Mouse (Mus musculus) neural tube, embryonic 11.5 days (tissue): ENCODE measurements around the gene Pgd. TPM values are rescaled to one million over a fixed set of nuclear protein-coding genes. Genes with fewer than 3 reads are reported as not detected.
A peak's percentile ranks its signal among the peaks of the same experiment; 100 is the strongest.

Source experiments
- ATAC-seq: fragments of 200-750 bp; cut with Nextera tagmentation; 2 replicates; pipeline ENCODE4 v1.8.0; 2017; ENCODE audit warnings: moderate number of reproducible peaks, mild to moderate bottlenecking, moderate TSS enrichment, moderate library complexity; ENCODE audit not compliant: insufficient read depth, low FRiP score, low TSS enrichment
- DNase-seq: peaks from one replicate; pipeline ENCODE4 v3.0.0-alpha.2; 2015; ENCODE audit warnings: low spot score
- H3K27ac ChIP-seq: fragments of 300-500 bp; sonication (generic); 2 replicates; pipeline ENCODE4 v1.5.1; 2014; ENCODE audit warnings: low read depth, mild to moderate bottlenecking, low read length
- H3K27me3 ChIP-seq: fragments of 300-500 bp; sonication (generic); 2 replicates; pipeline ENCODE4 v1.6.1; 2014; ENCODE audit warnings: mild to moderate bottlenecking, low read length, mixed read lengths; ENCODE audit not compliant: control insufficient read depth, insufficient read depth
- H3K36me3 ChIP-seq: fragments of 300-500 bp; sonication (generic); 2 replicates; pipeline ENCODE4 v1.6.1; 2014; ENCODE audit warnings: mild to moderate bottlenecking, low read length, moderate library complexity, mixed read lengths; ENCODE audit not compliant: control insufficient read depth, insufficient read depth
- H3K4me1 ChIP-seq: fragments of 300-500 bp; sonication (generic); 2 replicates; pipeline ENCODE4 v1.6.1; 2014; ENCODE audit warnings: low read length, mixed read lengths; ENCODE audit not compliant: control insufficient read depth, insufficient read depth
- H3K4me2 ChIP-seq: fragments of 300-500 bp; sonication (generic); 2 replicates; pipeline ENCODE4 v1.6.1; 2014; ENCODE audit warnings: low read depth, mild to moderate bottlenecking, moderate library complexity
- H3K4me3 ChIP-seq: fragments of 300-500 bp; sonication (generic); 2 replicates; pipeline ENCODE4 v1.5.1; 2014; ENCODE audit warnings: low read depth, low read length
- H3K9ac ChIP-seq: fragments of 300-500 bp; sonication (generic); 2 replicates; pipeline ENCODE4 v1.6.1; 2014; ENCODE audit warnings: mild to moderate bottlenecking, low read length
- H3K9me3 ChIP-seq: fragments of 300-500 bp; sonication (generic); 2 replicates; pipeline ENCODE4 v1.6.1; 2016; ENCODE audit warnings: low read length; ENCODE audit not compliant: control insufficient read depth
- WGBS: fragments of 180-500 bp; shearing (Covaris S2); extraction: QIAGEN DNeasy Blood & Tissue Kit; methylation state at CpG from one replicate; pipeline ENCODE4 v1.1.7; 2014; 5-methylcytosine and 5-hydroxymethylcytosine counted together
- polyA plus RNA-seq: library from polyadenylated mRNA; unstranded; fragments of >200 nt; fragmentation: Nextera tagmentation; extraction: Ambion mirVana; gene quantifications from 2 replicates; pipeline ENCODE4 v1.2.1, GENCODE M21; 2014

Gene Pgd
- polyA plus RNA-seq, 1 experiment from 2014 or later: 49.5 TPM

GRCm38 (mm10) chr4:149149611-149150010 lies 17.0 kb downstream of the Pgd start:
- Histone ChIP-seq H3K27me3 (no peaks in the 10 kb centered on the region), H3K4me1 (no peaks in the 10 kb centered on the region), H3K36me3 (peaks cover 20% of the 10 kb centered on the region), H3K9ac (no peak overlapping the region), H3K9me3 (no peaks in the 10 kb centered on the region), H3K4me2 (no peak overlapping the region), H3K4me3 (no peak overlapping the region), H3K27ac (0 out of 2 replicates have a peak overlapping the region, but pooled peaks have one; percentile 44)
- 67% methylated on average over 7 of the region's 7 CpGs for WGBS
- DNase-seq (peak; percentile 20), ATAC-seq (no peak)

GRCm38 (mm10) chr4:149149196-149149595 lies 17.4 kb downstream of the Pgd start:
- Histone ChIP-seq H3K9ac (no peak overlapping the region), H3K4me1 (no peaks in the 10 kb centered on the region), H3K4me2 (no peak overlapping the region), H3K27me3 (no peaks in the 10 kb centered on the region), H3K27ac (0 out of 2 replicates have a peak overlapping the region, but pooled peaks have one; percentile 44), H3K9me3 (no peaks in the 10 kb centered on the region), H3K4me3 (no peak overlapping the region), H3K36me3 (peaks cover 20% of the 10 kb centered on the region)
- no peak for ATAC-seq
- no peak for DNase-seq
- WGBS: 70% methylated on average over 9 of the region's 9 CpGs

- WGBS: 79% methylated on average over 4 of the region's 4 CpGs
- no peak for DNase-seq
Observed at GRCm38 (mm10) chr4:149148084-149148483, 18.5 kb downstream of the Pgd start.

GRCm38 (mm10) chr4:149147528-149147927 lies 19.0 kb downstream of the Pgd start:
- ATAC-seq (no peak), DNase-seq (no peak)
- 87% methylated on average over 7 of the region's 7 CpGs for WGBS
- Histone ChIP-seq H3K27ac (no peak overlapping the region), H3K27me3 (no peaks in the 10 kb centered on the region), H3K9me3 (no peaks in the 10 kb centered on the region), H3K36me3 (peaks cover 14% of the 10 kb centered on the region), H3K4me1 (no peaks in the 10 kb centered on the region), H3K9ac (no peak overlapping the region), H3K4me2 (no peak overlapping the region), H3K4me3 (no peak overlapping the region)

More at GRCm38 (mm10) chr4:149148084-149148483, 18.5 kb downstream of the Pgd start:
- H3K27me3 ChIP-seq: no peaks in the 10 kb centered on the region
- H3K36me3 ChIP-seq: peaks cover 18% of the 10 kb centered on the region
- no peak for ATAC-seq
- no peak overlapping the region for H3K9ac ChIP-seq
- H3K9me3 ChIP-seq: no peaks in the 10 kb centered on the region
- H3K4me3 ChIP-seq: no peak overlapping the region
- H3K4me1 ChIP-seq: no peaks in the 10 kb centered on the region
- no peak overlapping the region for H3K27ac ChIP-seq
- no peak overlapping the region for H3K4me2 ChIP-seq

- Histone ChIP-seq H3K4me2 (no peak overlapping the region), H3K36me3 (no peaks in the 10 kb centered on the region; the same call in 1 of the 2 replicates), H3K9ac (no peak overlapping the region), H3K27ac (no peak overlapping the region), H3K4me3 (no peak overlapping the region), H3K27me3 (no peaks in the 10 kb centered on the region), H3K9me3 (no peaks in the 10 kb centered on the region), H3K4me1 (no peaks in the 10 kb centered on the region)
- DNase-seq: no peak
- ATAC-seq: no peak
- WGBS: 75% methylated on average over 4 of the region's 4 CpGs
Observed at GRCm38 (mm10) chr4:149145151-149145550, 21.4 kb downstream of the Pgd start.

GRCm38 (mm10) chr4:149144459-149144858 lies 22.1 kb downstream of the Pgd start:
- Histone ChIP-seq H3K4me3 (no peak overlapping the region), H3K27ac (no peak overlapping the region), H3K4me2 (no peak overlapping the region), H3K4me1 (no peaks in the 10 kb centered on the region), H3K27me3 (no peaks in the 10 kb centered on the region), H3K9ac (no peak overlapping the region), H3K36me3 (no peaks in the 10 kb centered on the region; the same call in 1 of the 2 replicates), H3K9me3 (no peaks in the 10 kb centered on the region)
- 5% methylated on average over 3 of the region's 3 CpGs for WGBS
- ATAC-seq (peak; percentile 77; the same call in 1 of the 2 replicates), DNase-seq (peak; percentile 86)

- 41% methylated on average over 4 of the region's 4 CpGs for WGBS
- Histone ChIP-seq H3K27me3 (no peaks in the 10 kb centered on the region), H3K27ac (no peak overlapping the region)
Observed at GRCm38 (mm10) chr4:149143594-149143993, 23.0 kb downstream of the Pgd start.

GRCm38 (mm10) chr4:149138515-149138914 lies 28.1 kb downstream of the Pgd start:
- Histone ChIP-seq H3K36me3 (no peaks in the 10 kb centered on the region), H3K27ac (no peak overlapping the region), H3K4me1 (0 out of 2 replicates have a peak, but pooled peaks cover 2% of the 10 kb centered on the region), H3K9me3 (no peaks in the 10 kb centered on the region), H3K9ac (no peak overlapping the region), H3K4me3 (no peak overlapping the region), H3K4me2 (no peak overlapping the region), H3K27me3 (no peaks in the 10 kb centered on the region)
- ATAC-seq (no peak), DNase-seq (no peak)
- WGBS: 78% methylated on average over 8 of the region's 8 CpGs

More at GRCm38 (mm10) chr4:149143594-149143993, 23.0 kb downstream of the Pgd start:
- H3K9ac ChIP-seq: no peak overlapping the region
- no peaks in the 10 kb centered on the region for H3K4me1 ChIP-seq
- no peaks in the 10 kb centered on the region for H3K36me3 ChIP-seq
- no peak for DNase-seq
- no peak overlapping the region for H3K4me3 ChIP-seq
- no peak for ATAC-seq
- H3K4me2 ChIP-seq: no peak overlapping the region
- H3K9me3 ChIP-seq: no peaks in the 10 kb centered on the region

GRCm38 (mm10) chr4:149136982-149137770 lies 29.4 kb downstream of the Pgd start, which contains the start of gene Cenps:
Cenps (minus strand) TSS chr4:149137629.
- peak within 1 kb of the TSS; percentile 57 for H3K27ac ChIP-seq
- H3K9me3 ChIP-seq: no peaks in the 10 kb centered on the region
- no peaks in the 10 kb centered on the region for H3K27me3 ChIP-seq
- peak; percentile 89 for ATAC-seq
- peak; percentile 97 for DNase-seq
- no peaks in the 10 kb centered on the region for H3K36me3 ChIP-seq
- H3K4me1 ChIP-seq: 0 out of 2 replicates have a peak, but pooled peaks cover 2% of the 10 kb centered on the region
- peak within 1 kb of the TSS; percentile 49 for H3K4me3 ChIP-seq
- 2% methylated on average over 68 of the region's 68 CpGs for WGBS
- peak within 1 kb of the TSS; percentile 78 for H3K9ac ChIP-seq
- peak within 1 kb of the TSS; percentile 57 for H3K4me2 ChIP-seq
